Mouse (Mus musculus): ENCODE results near the gene Frzb. TPM values are rescaled to one million over a fixed set of nuclear protein-coding genes. Genes with fewer than 3 reads are reported as not detected.
A peak's percentile ranks its signal among the peaks of the same experiment; 100 is the strongest.
"Not testable (repeated sequence)": the region's sequence is repeated elsewhere in the genome, so short reads cannot be mapped to it uniquely, and the experiment has no call there.

Frzb gene
- polyA plus RNA-seq (2012; ENCODE audit: insufficient read depth, insufficient read length, low replicate concordance, missing spikeins) = not detected in 2 replicates

DNA sequence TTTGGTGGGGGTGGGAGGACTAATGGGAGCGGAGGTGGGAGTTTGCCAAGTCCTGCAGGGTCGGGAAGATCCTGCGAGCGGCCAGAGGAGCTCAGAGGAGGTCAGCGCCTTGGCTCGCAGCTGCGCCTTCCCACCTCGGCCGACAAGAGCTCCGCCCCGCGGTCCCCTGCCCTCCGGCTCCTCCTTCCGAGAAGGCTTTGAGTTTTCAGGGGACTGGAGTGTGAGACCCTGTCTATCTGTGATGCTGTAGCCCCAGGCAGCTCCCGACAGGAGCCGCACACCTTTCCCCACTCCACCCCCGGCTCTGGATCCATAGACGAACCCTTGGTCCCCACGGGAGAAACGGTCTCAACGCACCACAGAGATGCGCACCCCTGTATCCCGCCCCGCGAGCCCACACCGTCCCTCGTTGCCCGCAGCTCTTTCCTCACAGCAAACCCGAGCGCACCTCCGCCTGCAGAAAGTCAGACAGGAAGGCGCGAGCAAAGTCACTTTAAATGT is at the start of gene Frzb:
Frzb (minus strand) TSS at position 335 of the 501 bp plus-strand sequence.
- peak within 1 kb of the TSS; percentile 43 for H3K27ac ChIP-seq (ENCODE audit: insufficient read depth, low read depth, low read length)
- 1% methylated on average over 33 of the region's 33 CpGs for WGBS
- TF ChIP-seq CTCF (IDR thresholded peaks at IDR 0.05; ENCODE audit: insufficient read depth, low read depth, low read length) = no peak
- no peak for TF ChIP-seq POLR2A (IDR thresholded peaks at IDR 0.05; ENCODE audit: insufficient read depth, low read depth, low read length)

DNA sequence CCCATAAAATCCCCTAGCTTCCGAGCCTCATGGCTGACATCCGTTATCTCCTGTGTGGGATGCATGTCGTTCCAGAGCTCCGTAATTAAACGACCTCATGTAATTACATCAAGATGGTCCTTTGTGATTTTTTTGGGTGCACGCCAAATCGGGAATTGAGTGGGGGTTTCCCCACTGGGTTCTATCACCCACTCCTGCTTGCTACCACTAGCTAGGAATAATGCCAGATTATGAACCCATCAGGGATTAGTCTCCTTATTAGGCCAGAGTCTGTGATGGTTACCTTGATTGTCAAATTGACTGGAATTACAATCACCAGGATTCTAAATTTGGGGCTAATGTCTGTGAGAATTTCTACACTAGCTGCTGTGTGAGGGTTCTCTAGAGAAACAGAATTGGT is 47.9 kb upstream of the Frzb start:
- 22% methylated on average over 7 of the region's 7 CpGs for WGBS
- H3K4me1 ChIP-seq (ENCODE audit: control insufficient read depth, insufficient read depth, low read length); H3K27ac ChIP-seq (ENCODE audit: insufficient read depth, low read depth, low read length); H3K4me3 ChIP-seq (ENCODE audit: insufficient read depth, low read depth, low read length): not testable (repeated sequence)

More for the DNA sequence above, at the start of gene Frzb:
- Histone ChIP-seq H3K4me1 (ENCODE audit: control insufficient read depth, insufficient read depth, low read length) (peaks cover 9% of the 10 kb centered on the region), H3K4me3 (ENCODE audit: insufficient read depth, low read depth, low read length) (peak within 1 kb of the TSS; percentile 55)

DNA sequence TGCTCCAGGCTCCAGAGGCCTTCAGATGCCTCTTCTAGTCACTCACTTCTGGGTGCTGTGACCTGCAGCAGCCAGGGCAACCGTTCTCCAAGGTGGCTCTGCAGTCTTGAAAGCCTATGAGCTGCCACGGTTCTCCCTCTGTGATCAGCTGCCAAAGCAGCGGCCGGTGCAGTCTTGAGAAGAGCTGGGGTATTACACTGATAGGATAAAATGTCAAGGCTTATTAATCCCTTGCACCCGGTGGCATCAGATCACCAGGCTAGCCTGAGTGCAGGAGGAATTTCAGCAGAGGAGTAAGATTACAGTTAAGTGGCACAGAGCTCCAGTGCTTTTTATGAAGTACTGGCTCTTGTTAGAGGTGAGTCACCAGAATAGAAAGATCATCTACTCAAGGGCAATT is 39.4 kb upstream of the Frzb start:
- peaks cover 4% of the 10 kb centered on the region for H3K4me1 ChIP-seq (ENCODE audit: control insufficient read depth, insufficient read depth, low read length)
- H3K4me3 ChIP-seq (ENCODE audit: insufficient read depth, low read depth, low read length) = no peak overlapping the region
- 54% methylated on average over 5 of the region's 5 CpGs for WGBS
- peak overlapping the region; percentile 51; the same call in 1 of the 2 replicates for H3K27ac ChIP-seq (ENCODE audit: insufficient read depth, low read depth, low read length)
- TF ChIP-seq CTCF (IDR thresholded peaks at IDR 0.05; ENCODE audit: insufficient read depth, low read depth, low read length) (no peak), POLR2A (IDR thresholded peaks at IDR 0.05; ENCODE audit: insufficient read depth, low read depth, low read length) (no peak)

DNA sequence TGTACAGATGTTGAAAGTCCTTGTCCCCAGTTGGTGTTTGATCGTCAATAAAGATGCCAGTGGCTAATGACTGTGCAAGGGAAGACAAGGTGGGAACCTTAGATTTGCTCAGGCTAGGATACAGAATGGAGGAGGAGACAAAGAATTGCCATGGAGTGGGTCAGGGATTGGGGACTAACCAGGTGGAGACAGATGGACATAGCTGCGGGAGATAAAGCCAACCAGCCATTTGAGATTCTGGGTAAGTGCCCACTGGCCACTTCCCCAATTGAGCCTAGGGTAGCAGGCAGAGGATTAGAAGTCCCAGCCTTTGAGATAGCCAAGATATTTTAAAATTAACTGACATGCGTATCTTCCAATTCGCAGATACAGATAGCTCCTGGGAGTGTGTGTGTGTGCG is 37.5 kb upstream of the Frzb start:
- TF ChIP-seq POLR2A (IDR thresholded peaks at IDR 0.05; ENCODE audit: insufficient read depth, low read depth, low read length) (no peak), CTCF (IDR thresholded peaks at IDR 0.05; ENCODE audit: insufficient read depth, low read depth, low read length) (no peak)
- 92% methylated on average over 5 of the region's 5 CpGs for WGBS
- H3K4me3 ChIP-seq (ENCODE audit: insufficient read depth, low read depth, low read length) = no peak overlapping the region
- peaks cover 4% of the 10 kb centered on the region for H3K4me1 ChIP-seq (ENCODE audit: control insufficient read depth, insufficient read depth, low read length)
- no peak overlapping the region for H3K27ac ChIP-seq (ENCODE audit: insufficient read depth, low read depth, low read length)

DNA sequence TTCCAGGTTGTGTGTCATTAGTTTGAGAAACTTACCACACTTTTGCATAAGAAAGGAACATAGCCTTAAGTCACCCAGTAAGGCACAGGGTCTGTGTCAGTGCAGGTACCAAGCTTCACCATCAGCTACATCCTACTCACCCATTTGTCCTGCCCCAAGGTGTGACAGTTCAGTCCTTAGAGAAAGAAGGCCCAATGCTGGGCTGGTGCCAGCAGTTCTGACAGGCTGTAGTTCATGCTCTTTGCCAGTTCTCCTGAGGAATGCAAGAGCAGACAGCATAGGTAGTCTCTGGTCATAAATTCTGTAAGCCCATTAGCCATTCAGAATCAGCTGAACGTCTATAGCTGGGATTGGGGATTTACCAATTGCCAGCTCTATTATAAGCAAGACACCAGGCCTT is 28.4 kb upstream of the Frzb start:
- TF ChIP-seq CTCF (IDR thresholded peaks at IDR 0.05; ENCODE audit: insufficient read depth, low read depth, low read length) = no peak
- no peak for TF ChIP-seq POLR2A (IDR thresholded peaks at IDR 0.05; ENCODE audit: insufficient read depth, low read depth, low read length)
- WGBS = 15% methylated on average over 1 of the region's 1 CpGs
- Histone ChIP-seq H3K4me1 (ENCODE audit: control insufficient read depth, insufficient read depth, low read length) (peaks cover 2% of the 10 kb centered on the region), H3K4me3 (ENCODE audit: insufficient read depth, low read depth, low read length) (no peak overlapping the region), H3K27ac (ENCODE audit: insufficient read depth, low read depth, low read length) (peak overlapping the region; percentile 91)

DNA sequence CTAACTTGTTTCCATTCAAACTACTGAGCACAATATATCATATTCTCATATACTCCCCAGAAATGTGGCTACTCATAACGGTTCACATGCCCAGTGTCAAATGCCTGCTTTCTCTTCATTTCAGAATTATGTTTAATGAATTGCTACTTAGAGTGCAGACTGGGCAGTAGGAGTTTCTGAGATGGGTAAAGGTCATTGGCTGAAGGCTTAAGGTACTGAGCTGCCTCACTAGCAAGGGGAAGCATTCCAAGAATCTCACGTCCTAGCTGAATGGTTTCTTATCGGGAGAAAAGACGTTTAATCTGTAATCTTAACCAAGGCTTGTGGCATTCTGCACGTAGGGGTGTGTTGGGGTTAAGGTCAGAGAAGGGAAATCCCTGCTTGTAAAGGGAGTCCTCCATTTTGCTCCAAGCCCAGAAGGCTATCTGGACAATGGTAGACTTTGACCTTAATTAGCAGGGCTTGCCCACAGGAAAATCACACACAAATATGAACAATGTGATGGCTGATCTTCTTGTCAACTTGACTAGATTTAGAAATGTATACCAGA is 26.9 kb upstream of the Frzb start:
- peaks cover 2% of the 10 kb centered on the region for H3K4me1 ChIP-seq (ENCODE audit: control insufficient read depth, insufficient read depth, low read length)
- no peak for TF ChIP-seq CTCF (IDR thresholded peaks at IDR 0.05; ENCODE audit: insufficient read depth, low read depth, low read length)
- TF ChIP-seq POLR2A (IDR thresholded peaks at IDR 0.05; ENCODE audit: insufficient read depth, low read depth, low read length) = no peak
- WGBS = 74% methylated on average over 5 of the region's 5 CpGs
- H3K27ac ChIP-seq (ENCODE audit: insufficient read depth, low read depth, low read length) = no peak overlapping the region
- no peak overlapping the region for H3K4me3 ChIP-seq (ENCODE audit: insufficient read depth, low read depth, low read length)

DNA sequence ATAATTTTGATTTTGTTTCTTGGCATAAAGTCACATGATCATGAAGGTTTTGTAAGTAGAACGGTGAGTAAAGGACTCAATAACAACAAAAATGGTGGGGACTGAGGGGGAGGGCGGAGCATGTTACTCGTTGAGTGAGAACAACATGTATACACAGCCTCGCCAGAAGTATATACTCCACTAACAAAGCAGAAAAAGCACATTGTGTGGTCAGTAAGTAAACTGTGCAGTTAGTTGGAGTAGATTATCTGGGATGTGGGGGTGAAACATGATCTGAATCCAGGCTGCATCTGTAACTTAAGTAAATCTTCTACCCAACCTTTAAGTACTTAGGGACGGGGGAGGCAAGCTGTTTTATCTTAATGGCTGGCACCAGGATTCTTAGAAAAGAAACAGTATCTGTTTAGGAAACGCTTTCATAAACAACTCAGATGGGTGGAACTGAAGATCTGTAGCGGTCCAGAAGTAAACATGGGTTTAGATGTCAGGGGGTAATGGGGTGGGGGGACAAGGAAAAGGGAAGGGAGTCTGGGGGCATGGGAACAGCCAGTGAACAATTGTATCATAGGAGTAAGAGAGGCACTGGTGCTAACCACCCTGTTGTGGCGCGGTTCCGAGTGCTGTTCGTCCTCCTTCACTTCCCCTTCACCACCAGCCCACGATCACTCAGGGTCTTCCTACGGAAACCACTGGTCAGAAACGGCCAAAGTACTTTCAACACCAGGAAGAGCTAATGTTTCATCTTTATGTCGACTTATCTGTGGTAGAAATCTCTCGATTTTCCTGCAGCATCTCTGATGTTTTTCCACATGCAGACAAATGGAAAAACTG is 18.8 kb upstream of the Frzb start:
- TF ChIP-seq CTCF (IDR thresholded peaks at IDR 0.05; ENCODE audit: insufficient read depth, low read depth, low read length) (no peak), POLR2A (IDR thresholded peaks at IDR 0.05; ENCODE audit: insufficient read depth, low read depth, low read length) (no peak)
- no peak overlapping the region for H3K27ac ChIP-seq (ENCODE audit: insufficient read depth, low read depth, low read length)
- H3K4me1 ChIP-seq (ENCODE audit: control insufficient read depth, insufficient read depth, low read length) = no peaks in the 10 kb centered on the region
- H3K4me3 ChIP-seq (ENCODE audit: insufficient read depth, low read depth, low read length) = no peak overlapping the region
- 88% methylated on average over 16 of the region's 16 CpGs for WGBS

DNA sequence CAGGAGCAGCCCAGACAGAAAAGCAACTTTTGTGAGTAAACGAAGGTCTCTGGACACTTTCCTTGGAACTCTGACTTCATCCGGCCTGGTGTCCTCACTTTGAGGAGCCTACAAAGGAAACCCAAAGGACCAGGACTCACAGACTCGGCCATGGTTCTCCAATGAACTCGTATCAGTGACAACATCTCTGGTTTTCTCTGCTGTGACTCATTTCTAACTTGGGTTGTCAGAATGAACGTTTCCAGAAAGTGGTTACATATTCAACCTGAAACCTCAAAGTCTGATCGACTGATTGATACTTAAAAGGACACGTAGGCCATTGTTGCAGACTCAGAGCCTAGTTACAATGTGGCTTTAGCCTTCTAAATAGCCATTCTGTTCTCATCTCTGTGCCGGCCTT is 14.4 kb upstream of the Frzb start:
- Histone ChIP-seq H3K4me1 (ENCODE audit: control insufficient read depth, insufficient read depth, low read length) (no peaks in the 10 kb centered on the region), H3K27ac (ENCODE audit: insufficient read depth, low read depth, low read length) (no peak overlapping the region), H3K4me3 (ENCODE audit: insufficient read depth, low read depth, low read length) (no peak overlapping the region)
- no peak for TF ChIP-seq POLR2A (IDR thresholded peaks at IDR 0.05; ENCODE audit: insufficient read depth, low read depth, low read length)
- TF ChIP-seq CTCF (IDR thresholded peaks at IDR 0.05; ENCODE audit: insufficient read depth, low read depth, low read length) = no peak
- 79% methylated on average over 8 of the region's 8 CpGs for WGBS

DNA sequence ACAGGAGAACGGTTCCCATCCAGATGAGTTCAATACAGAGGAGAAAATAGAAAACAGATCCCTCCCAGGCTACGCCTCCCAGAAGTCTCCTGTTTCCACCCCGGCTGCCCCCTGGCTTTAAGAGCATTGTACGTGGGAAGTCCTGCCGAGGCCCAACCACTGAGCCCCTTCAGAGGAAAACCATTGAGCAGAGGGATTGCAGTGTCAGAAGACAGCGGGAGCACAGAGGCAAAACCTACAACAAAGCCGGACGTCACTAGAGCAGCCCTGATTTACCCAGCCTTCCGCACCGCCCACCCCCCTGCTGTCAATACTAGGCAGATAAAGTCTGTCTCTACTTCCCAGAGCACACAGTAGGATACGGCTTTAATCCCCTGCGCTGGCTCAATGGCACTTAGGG is 806 bp upstream of the Frzb start:
- Histone ChIP-seq H3K4me3 (ENCODE audit: insufficient read depth, low read depth, low read length) (peak overlapping the region; percentile 11; the same call in 1 of the 2 replicates), H3K27ac (ENCODE audit: insufficient read depth, low read depth, low read length) (no peak overlapping the region), H3K4me1 (ENCODE audit: control insufficient read depth, insufficient read depth, low read length) (peaks cover 9% of the 10 kb centered on the region)
- WGBS = 5% methylated on average over 12 of the region's 12 CpGs
- TF ChIP-seq CTCF (IDR thresholded peaks at IDR 0.05; ENCODE audit: insufficient read depth, low read depth, low read length) (no peak), POLR2A (IDR thresholded peaks at IDR 0.05; ENCODE audit: insufficient read depth, low read depth, low read length) (no peak)
